Mouse (Mus musculus): ENCODE data around the gene Minar1. TPM values are rescaled to one million over a fixed set of nuclear protein-coding genes. Genes with fewer than 3 reads are reported as not detected.

Minar1 gene
- polyA plus RNA-seq, 1 experiment from 2014 or later: 0.12 TPM

Other genes with a start within 250 kb of the Minar1 start
- 44.3 and 44.5 TPM in 2 replicates for gene Tmed3, start 81.9 kb upstream of the Minar1 start, polyA plus RNA-seq (2014; fragmentation: Nextera tagmentation; extraction: Ambion mirVana)
- gene Ankrd34c, start 115.3 kb upstream of the Minar1 start, polyA plus RNA-seq (2014; fragmentation: Nextera tagmentation; extraction: Ambion mirVana): 0.07 TPM in 1 of 2 replicates, not detected in the other

Data from midbrain, embryonic 11.5 days (tissue).